Mouse (Mus musculus) heart, embryonic 14.5 days (tissue): ENCODE results near the gene Mllt10. TPM values are rescaled to one million over a fixed set of nuclear protein-coding genes. Genes with fewer than 3 reads are reported as not detected.

Experiments used
- ATAC-seq: fragments of 200-750 bp; cut with Nextera tagmentation; 2 replicates; pipeline ENCODE4 v1.8.0; 2017; ENCODE audit warnings: low read depth, moderate TSS enrichment; ENCODE audit not compliant: insufficient number of reproducible peaks, insufficient read depth, low FRiP score
- H3K27ac ChIP-seq, 2 experiments: fragments of 200-500 bp in 1 of 2; fragments of 300-500 bp in 1 of 2; sonication (generic) in 1 of 2; replicated peaks in 1 of 2; 2 replicates each; pipeline ENCODE4 v1.5.1; 2012 to 2014; ENCODE audit warnings: low read depth in 2 of 2, low read length in 2 of 2, control low read depth in 1 of 2, mild to moderate bottlenecking in 1 of 2, mixed read lengths in 1 of 2; ENCODE audit not compliant: control insufficient read depth in 1 of 2, insufficient read depth in 1 of 2
- H3K27me3 ChIP-seq: fragments of 300-500 bp; sonication (generic); 2 replicates; pipeline ENCODE4 v1.6.1; 2014; ENCODE audit warnings: mild to moderate bottlenecking, low read length, control low read depth; ENCODE audit not compliant: control insufficient read depth, insufficient read depth
- H3K36me3 ChIP-seq: fragments of 300-500 bp; sonication (generic); 2 replicates; pipeline ENCODE4 v1.6.1; 2014; ENCODE audit warnings: mild to moderate bottlenecking, control low read depth, low read length, mixed read lengths; ENCODE audit not compliant: control insufficient read depth, insufficient read depth
- H3K4me1 ChIP-seq, 2 experiments: fragments of 200-500 bp in 1 of 2; fragments of 300-500 bp in 1 of 2; sonication (generic) in 1 of 2; 2 replicates each; pipeline ENCODE4 v1.6.1; 2012 to 2014; ENCODE audit warnings: low read length in 2 of 2, control low read depth in 1 of 2, mixed read lengths in 1 of 2; ENCODE audit not compliant: control insufficient read depth in 2 of 2, insufficient read depth in 2 of 2
- H3K4me2 ChIP-seq: fragments of 300-500 bp; sonication (generic); 2 replicates; pipeline ENCODE4 v1.6.1; 2014; ENCODE audit warnings: mild to moderate bottlenecking, low read length
- H3K4me3 ChIP-seq, 2 experiments: fragments of 200-500 bp in 1 of 2; fragments of 300-500 bp in 1 of 2; sonication (generic) in 1 of 2; 2 replicates each; pipeline ENCODE4 v1.5.1; 2012 to 2014; ENCODE audit warnings: low read length in 2 of 2, mild to moderate bottlenecking in 2 of 2, control low read depth in 1 of 2, low read depth in 1 of 2, moderate library complexity in 1 of 2; ENCODE audit not compliant: control insufficient read depth in 1 of 2, insufficient read depth in 1 of 2
- H3K9ac ChIP-seq: fragments of 300-500 bp; sonication (generic); 2 replicates; pipeline ENCODE4 v1.6.1; 2014; ENCODE audit warnings: mild to moderate bottlenecking, low read length
- H3K9me3 ChIP-seq: fragments of 300-500 bp; sonication (generic); 2 replicates; pipeline ENCODE4 v1.6.1; 2016; ENCODE audit warnings: low read length, control low read depth; ENCODE audit not compliant: control insufficient read depth
- WGBS: fragments of 180-500 bp; shearing (Covaris S2); extraction: QIAGEN DNeasy Blood & Tissue Kit; methylation state at CpG from one replicate; pipeline ENCODE4 v1.1.7; 2014; 5-methylcytosine and 5-hydroxymethylcytosine counted together
- polyA plus RNA-seq: library from polyadenylated mRNA; unstranded; fragments of >200 nt; fragmentation: Nextera tagmentation; extraction: Ambion mirVana; gene quantifications from 2 replicates; pipeline ENCODE4 v1.2.1, GENCODE M21; 2014

Gene Mllt10
- polyA plus RNA-seq, 1 experiment from 2014 or later = 27.1 TPM

GRCm38 (mm10) chr2:18111411-18111810 is 56.4 kb downstream of the Mllt10 start:
- ATAC-seq = no peak
- no peak overlapping the region for H3K27ac ChIP-seq
- no peaks in the 10 kb centered on the region for H3K4me1 ChIP-seq
- no peak overlapping the region for H3K9ac ChIP-seq
- H3K4me3 ChIP-seq = no peak overlapping the region
- H3K27me3 ChIP-seq = no peaks in the 10 kb centered on the region
- no peaks in the 10 kb centered on the region for H3K9me3 ChIP-seq
- peaks cover 38% of the 10 kb centered on the region for H3K36me3 ChIP-seq
- H3K4me2 ChIP-seq = no peak overlapping the region

GRCm38 (mm10) chr2:18116432-18116831 is 61.4 kb downstream of the Mllt10 start:
- WGBS = 88% methylated on average over 3 of the region's 3 CpGs
- Histone ChIP-seq H3K4me1 (no peaks in the 10 kb centered on the region), H3K27me3 (no peaks in the 10 kb centered on the region), H3K27ac (no peak overlapping the region), H3K4me3 (no peak overlapping the region), H3K9ac (no peak overlapping the region), H3K4me2 (no peak overlapping the region), H3K9me3 (no peaks in the 10 kb centered on the region), H3K36me3 (peaks cover 33% of the 10 kb centered on the region)
- no peak for ATAC-seq

GRCm38 (mm10) chr2:18138131-18138530 is 83.1 kb downstream of the Mllt10 start:
- WGBS = 55% methylated on average over 2 of the region's 2 CpGs
- ATAC-seq = no peak

GRCm38 (mm10) chr2:18139646-18140045 is 84.6 kb downstream of the Mllt10 start:
- 97% methylated on average over 5 of the region's 5 CpGs for WGBS

More at GRCm38 (mm10) chr2:18138131-18138530, 83.1 kb downstream of the Mllt10 start:
- no peak overlapping the region for H3K27ac ChIP-seq
- no peaks in the 10 kb centered on the region for H3K9me3 ChIP-seq
- no peaks in the 10 kb centered on the region for H3K27me3 ChIP-seq
- H3K4me2 ChIP-seq = no peak overlapping the region
- no peak overlapping the region for H3K4me3 ChIP-seq
- H3K4me1 ChIP-seq = no peaks in the 10 kb centered on the region
- H3K9ac ChIP-seq = no peak overlapping the region
- peaks cover 39% of the 10 kb centered on the region for H3K36me3 ChIP-seq

GRCm38 (mm10) chr2:18156131-18156530 is 101.1 kb downstream of the Mllt10 start:
- H3K9me3 ChIP-seq = no peaks in the 10 kb centered on the region
- H3K4me2 ChIP-seq = no peak overlapping the region
- no peak overlapping the region for H3K4me3 ChIP-seq
- no peaks in the 10 kb centered on the region for H3K27me3 ChIP-seq
- no peak overlapping the region for H3K9ac ChIP-seq
- ATAC-seq = no peak
- no peaks in the 10 kb centered on the region for H3K4me1 ChIP-seq
- H3K27ac ChIP-seq = no peak overlapping the region
- 79% methylated on average over 3 of the region's 3 CpGs for WGBS
- peaks cover 31% of the 10 kb centered on the region for H3K36me3 ChIP-seq

More at GRCm38 (mm10) chr2:18139646-18140045, 84.6 kb downstream of the Mllt10 start:
- Histone ChIP-seq H3K4me1 (no peaks in the 10 kb centered on the region), H3K9me3 (no peaks in the 10 kb centered on the region), H3K9ac (no peak overlapping the region), H3K36me3 (peaks cover 43% of the 10 kb centered on the region), H3K27me3 (no peaks in the 10 kb centered on the region), H3K4me3 (no peak overlapping the region), H3K4me2 (no peak overlapping the region), H3K27ac (no peak overlapping the region)
- no peak for ATAC-seq

- H3K4me2 ChIP-seq = no peak overlapping the region
- no peaks in the 10 kb centered on the region for H3K4me1 ChIP-seq
- no peak overlapping the region for H3K27ac ChIP-seq
- no peak for ATAC-seq
- H3K27me3 ChIP-seq = no peaks in the 10 kb centered on the region
- peaks cover 39% of the 10 kb centered on the region for H3K36me3 ChIP-seq
- H3K9ac ChIP-seq = no peak overlapping the region
- WGBS = 85% methylated on average over 3 of the region's 3 CpGs
- H3K9me3 ChIP-seq = no peaks in the 10 kb centered on the region
- no peak overlapping the region for H3K4me3 ChIP-seq
These were observed 104.4 kb downstream of the Mllt10 start for GRCm38 (mm10) chr2:18159426-18159825.

- Histone ChIP-seq H3K4me3 (no peak overlapping the region), H3K9me3 (no peaks in the 10 kb centered on the region), H3K9ac (no peak overlapping the region), H3K4me1 (no peaks in the 10 kb centered on the region), H3K4me2 (no peak overlapping the region), H3K27me3 (no peaks in the 10 kb centered on the region), H3K27ac (no peak overlapping the region), H3K36me3 (peaks cover 28% of the 10 kb centered on the region)
- WGBS = 96% methylated on average over 5 of the region's 5 CpGs
- ATAC-seq = no peak
These were observed 106.0 kb downstream of the Mllt10 start for GRCm38 (mm10) chr2:18160992-18161391.

- Histone ChIP-seq H3K9me3 (no peaks in the 10 kb centered on the region), H3K4me3 (no peak overlapping the region), H3K27me3 (no peaks in the 10 kb centered on the region), H3K4me2 (no peak overlapping the region), H3K4me1 (no peaks in the 10 kb centered on the region), H3K27ac (no peak overlapping the region), H3K36me3 (peaks cover 25% of the 10 kb centered on the region), H3K9ac (no peak overlapping the region)
- ATAC-seq = no peak
- 87% methylated on average over 2 of the region's 2 CpGs for WGBS
These were observed 110.5 kb downstream of the Mllt10 start for GRCm38 (mm10) chr2:18165511-18165910.
